Mouse (Mus musculus): Measurements from ENCODE around the gene Kalrn. TPM values are rescaled to one million over a fixed set of nuclear protein-coding genes. Genes with fewer than 3 reads are reported as not detected.

Gene Kalrn
- polyA plus RNA-seq, 1 experiment: 43.0 TPM

DNA sequence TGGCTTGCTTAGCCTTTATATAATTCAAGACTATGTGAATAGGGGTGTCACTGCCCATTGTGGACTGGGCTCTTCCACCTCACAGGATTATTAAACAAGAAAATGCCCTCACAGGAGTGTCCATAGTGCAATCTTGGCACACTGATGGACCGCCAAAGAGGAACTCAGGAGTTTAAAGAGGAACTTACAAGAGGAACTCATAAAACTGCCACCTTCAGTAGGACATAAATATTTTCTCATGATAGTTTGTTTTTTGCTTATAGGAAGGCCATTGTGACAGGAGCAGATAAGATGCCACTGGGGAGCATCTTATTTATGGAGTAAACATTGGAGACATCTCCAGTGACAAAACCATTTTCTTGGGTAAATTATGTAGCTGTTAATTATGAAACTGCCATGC is 618.5 kb downstream of the Kalrn start:
- H3K4me1 ChIP-seq (ENCODE audit: control insufficient read depth, insufficient read depth, insufficient read length, low read length): no peaks in the 10 kb centered on the region
- 85% methylated on average over 1 of the region's 1 CpGs for WGBS
- no peak overlapping the region for H3K27ac ChIP-seq (ENCODE audit: insufficient read depth, low read depth, low read length)
- H3K27me3 ChIP-seq (ENCODE audit: control insufficient read depth, insufficient read depth, low read length): no peaks in the 10 kb centered on the region
- H3K4me3 ChIP-seq (ENCODE audit: low read depth, low read length): no peak overlapping the region
- peaks cover 24% of the 10 kb centered on the region for H3K36me3 ChIP-seq (ENCODE audit: control insufficient read depth, insufficient read depth, low read length)
- TF ChIP-seq POLR2A (IDR thresholded peaks at IDR 0.05; ENCODE audit: low read depth, low read length) (no peak), CTCF (IDR thresholded peaks at IDR 0.05; ENCODE audit: extremely low read depth, insufficient read length, insufficient replicate concordance, low read depth, low read length) (no peak)

GRCm38 (mm10) chr16:33953008-33953407 is 620.3 kb downstream of the Kalrn start:
- 82% methylated on average over 4 of the region's 4 CpGs for WGBS
- no peak overlapping the region for H3K4me3 ChIP-seq (ENCODE audit: low read depth, low read length)

DNA sequence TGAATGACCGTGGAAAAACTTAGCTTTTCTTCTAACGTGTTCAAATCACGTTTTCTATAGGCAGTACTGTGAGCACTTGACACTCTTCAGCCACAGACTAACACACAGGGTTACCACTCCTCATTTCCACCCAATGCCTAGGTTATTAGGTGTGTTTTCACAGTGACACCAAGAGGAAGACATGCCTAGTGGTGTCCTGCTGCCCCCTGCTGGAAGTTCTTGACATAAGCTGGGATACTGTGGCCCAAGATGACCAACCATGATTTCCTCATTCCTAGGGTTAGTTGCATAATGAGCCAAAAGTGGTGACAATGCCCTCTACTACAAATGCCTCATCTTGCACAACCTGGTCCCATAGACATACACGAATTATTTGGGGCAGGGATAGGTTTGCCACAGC is 622.5 kb downstream of the Kalrn start:
- Histone ChIP-seq H3K4me3 (ENCODE audit: low read depth, low read length) (no peak overlapping the region), H3K4me1 (ENCODE audit: control insufficient read depth, insufficient read depth, insufficient read length, low read length) (no peaks in the 10 kb centered on the region), H3K27me3 (ENCODE audit: control insufficient read depth, insufficient read depth, low read length) (no peaks in the 10 kb centered on the region), H3K36me3 (ENCODE audit: control insufficient read depth, insufficient read depth, low read length) (peaks cover 16% of the 10 kb centered on the region), H3K27ac (ENCODE audit: insufficient read depth, low read depth, low read length) (no peak overlapping the region)
- no peak for TF ChIP-seq POLR2A (IDR thresholded peaks at IDR 0.05; ENCODE audit: low read depth, low read length)
- peak; percentile 74; the same call in 1 of the 2 replicates for TF ChIP-seq CTCF (IDR thresholded peaks at IDR 0.05; ENCODE audit: extremely low read depth, insufficient read length, insufficient replicate concordance, low read depth, low read length)
- WGBS: 7% methylated on average over 4 of the region's 4 CpGs

More at GRCm38 (mm10) chr16:33953008-33953407, 620.3 kb downstream of the Kalrn start:
- Histone ChIP-seq H3K36me3 (ENCODE audit: control insufficient read depth, insufficient read depth, low read length) (peaks cover 25% of the 10 kb centered on the region), H3K4me1 (ENCODE audit: control insufficient read depth, insufficient read depth, insufficient read length, low read length) (no peaks in the 10 kb centered on the region), H3K27me3 (ENCODE audit: control insufficient read depth, insufficient read depth, low read length) (no peaks in the 10 kb centered on the region), H3K27ac (ENCODE audit: insufficient read depth, low read depth, low read length) (no peak overlapping the region)
- TF ChIP-seq POLR2A (IDR thresholded peaks at IDR 0.05; ENCODE audit: low read depth, low read length): no peak
- no peak for TF ChIP-seq CTCF (IDR thresholded peaks at IDR 0.05; ENCODE audit: extremely low read depth, insufficient read length, insufficient replicate concordance, low read depth, low read length)

- 72% methylated on average over 6 of the region's 6 CpGs for WGBS
- no peak overlapping the region for H3K4me3 ChIP-seq (ENCODE audit: low read depth, low read length)
- H3K27ac ChIP-seq (ENCODE audit: insufficient read depth, low read depth, low read length): no peak overlapping the region
- H3K36me3 ChIP-seq (ENCODE audit: control insufficient read depth, insufficient read depth, low read length): peaks cover 11% of the 10 kb centered on the region
- TF ChIP-seq CTCF (IDR thresholded peaks at IDR 0.05; ENCODE audit: extremely low read depth, insufficient read length, insufficient replicate concordance, low read depth, low read length) (no peak), POLR2A (IDR thresholded peaks at IDR 0.05; ENCODE audit: low read depth, low read length) (no peak)
- no peaks in the 10 kb centered on the region for H3K27me3 ChIP-seq (ENCODE audit: control insufficient read depth, insufficient read depth, low read length)
- no peaks in the 10 kb centered on the region for H3K4me1 ChIP-seq (ENCODE audit: control insufficient read depth, insufficient read depth, insufficient read length, low read length)
These were observed 622.9 kb downstream of the Kalrn start for GRCm38 (mm10) chr16:33950386-33950785.

DNA sequence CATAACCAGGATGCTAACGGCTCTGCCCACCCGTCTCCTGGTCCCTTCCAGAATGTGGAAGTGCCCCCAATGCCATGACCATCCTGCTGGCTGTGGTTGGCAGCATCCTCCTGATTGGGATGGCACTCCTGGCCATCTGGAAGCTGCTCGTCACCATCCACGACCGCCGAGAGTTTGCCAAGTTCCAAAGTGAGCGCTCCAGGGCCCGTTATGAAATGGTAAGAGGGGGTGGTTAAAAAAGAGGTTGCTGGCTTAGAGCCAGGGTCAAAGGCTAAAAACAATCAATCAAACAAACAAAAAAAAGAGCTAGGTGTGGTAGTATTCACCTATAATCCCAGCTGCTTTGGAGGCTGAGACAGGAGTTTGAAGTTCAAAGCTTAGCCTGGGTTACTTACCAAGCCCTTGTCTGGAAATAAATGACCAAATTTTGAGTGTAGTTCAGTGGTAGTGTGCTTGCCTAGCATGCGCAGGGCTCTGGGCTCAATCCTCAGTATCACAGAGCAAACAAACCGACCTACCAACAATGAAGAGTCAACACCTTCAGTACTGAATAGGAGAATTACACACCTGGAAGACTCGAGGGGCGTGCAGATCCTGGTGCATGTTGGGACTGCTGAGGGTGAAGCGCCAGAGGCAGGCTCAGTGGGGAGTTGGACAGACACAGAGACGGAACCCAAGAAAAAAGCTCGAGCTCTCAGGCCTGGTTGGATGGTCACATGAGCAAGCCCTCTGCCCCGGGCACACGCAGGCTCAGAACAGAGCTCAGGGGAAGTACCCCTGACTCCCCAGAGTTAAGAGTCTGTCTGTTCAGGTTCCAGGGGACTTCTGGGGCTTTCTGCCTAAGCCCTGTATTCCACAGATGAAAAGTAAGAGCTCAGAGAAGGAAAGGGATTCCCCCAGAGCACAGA is 625.4 kb downstream of the Kalrn start:
- Histone ChIP-seq H3K27me3 (ENCODE audit: control insufficient read depth, insufficient read depth, low read length) (no peaks in the 10 kb centered on the region), H3K4me3 (ENCODE audit: low read depth, low read length) (no peak overlapping the region), H3K4me1 (ENCODE audit: control insufficient read depth, insufficient read depth, insufficient read length, low read length) (no peaks in the 10 kb centered on the region), H3K36me3 (ENCODE audit: control insufficient read depth, insufficient read depth, low read length) (peaks cover 5% of the 10 kb centered on the region; the same call in 1 of the 2 replicates), H3K27ac (ENCODE audit: insufficient read depth, low read depth, low read length) (no peak overlapping the region)
- 49% methylated on average over 17 of the region's 17 CpGs for WGBS
- TF ChIP-seq POLR2A (IDR thresholded peaks at IDR 0.05; ENCODE audit: low read depth, low read length) (no peak), CTCF (IDR thresholded peaks at IDR 0.05; ENCODE audit: extremely low read depth, insufficient read length, insufficient replicate concordance, low read depth, low read length) (no peak)

DNA sequence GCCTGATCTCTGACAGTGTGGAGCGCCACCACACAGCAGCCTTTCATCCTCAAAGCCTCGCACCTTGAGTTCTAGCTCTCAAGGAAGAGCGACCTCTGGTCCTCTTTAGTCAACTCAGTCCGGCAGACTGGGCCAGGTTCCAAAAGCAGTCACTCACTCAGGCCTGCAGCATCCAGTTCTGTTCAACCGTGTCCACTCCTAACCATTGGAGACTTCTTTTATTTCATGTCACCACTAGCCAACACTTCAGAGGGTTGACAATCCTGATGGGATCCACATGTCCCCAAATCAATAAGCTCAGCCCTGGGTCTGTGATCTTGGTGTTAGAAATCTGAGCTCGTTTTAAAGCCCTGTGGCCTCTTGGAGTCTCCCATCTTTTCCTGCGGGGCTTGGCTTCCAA is 627.3 kb downstream of the Kalrn start:
- Histone ChIP-seq H3K4me1 (ENCODE audit: control insufficient read depth, insufficient read depth, insufficient read length, low read length) (no peaks in the 10 kb centered on the region), H3K27me3 (ENCODE audit: control insufficient read depth, insufficient read depth, low read length) (no peaks in the 10 kb centered on the region), H3K36me3 (ENCODE audit: control insufficient read depth, insufficient read depth, low read length) (peaks cover 5% of the 10 kb centered on the region; the same call in 1 of the 2 replicates), H3K27ac (ENCODE audit: insufficient read depth, low read depth, low read length) (no peak overlapping the region), H3K4me3 (ENCODE audit: low read depth, low read length) (no peak overlapping the region)
- WGBS: 63% methylated on average over 7 of the region's 7 CpGs
- TF ChIP-seq POLR2A (IDR thresholded peaks at IDR 0.05; ENCODE audit: low read depth, low read length): no peak
- no peak for TF ChIP-seq CTCF (IDR thresholded peaks at IDR 0.05; ENCODE audit: extremely low read depth, insufficient read length, insufficient replicate concordance, low read depth, low read length)

DNA sequence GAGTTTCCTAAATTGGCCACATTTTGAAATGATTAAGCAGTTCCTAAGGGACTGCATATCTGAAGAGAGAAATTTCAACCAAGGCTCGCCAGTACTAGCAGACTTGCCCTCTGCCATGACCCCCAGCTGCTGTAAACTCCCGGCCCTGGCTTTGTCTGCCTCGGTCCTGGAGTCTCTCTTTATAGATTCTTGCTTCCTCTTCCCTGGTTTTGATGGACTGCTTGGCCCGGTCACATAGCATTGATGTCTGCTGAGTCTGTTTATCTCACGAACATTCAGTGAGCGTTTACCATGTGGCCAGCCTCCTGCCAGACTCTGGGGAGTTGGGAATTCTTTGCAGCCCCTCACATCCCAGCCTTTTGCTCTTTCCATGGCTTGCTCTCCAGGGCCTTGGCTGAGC is 628.6 kb downstream of the Kalrn start:
- no peak for TF ChIP-seq CTCF (IDR thresholded peaks at IDR 0.05; ENCODE audit: extremely low read depth, insufficient read length, insufficient replicate concordance, low read depth, low read length)
- H3K4me3 ChIP-seq (ENCODE audit: low read depth, low read length): no peak overlapping the region
- H3K4me1 ChIP-seq (ENCODE audit: control insufficient read depth, insufficient read depth, insufficient read length, low read length): no peaks in the 10 kb centered on the region
- H3K27ac ChIP-seq (ENCODE audit: insufficient read depth, low read depth, low read length): no peak overlapping the region
- WGBS: 71% methylated on average over 6 of the region's 6 CpGs
- H3K27me3 ChIP-seq (ENCODE audit: control insufficient read depth, insufficient read depth, low read length): no peaks in the 10 kb centered on the region
- peaks cover 5% of the 10 kb centered on the region; the same call in 1 of the 2 replicates for H3K36me3 ChIP-seq (ENCODE audit: control insufficient read depth, insufficient read depth, low read length)
